Mouse (Mus musculus): Measurements from ENCODE around the gene Pik3ip1.

Gene Pik3ip1

DNA sequence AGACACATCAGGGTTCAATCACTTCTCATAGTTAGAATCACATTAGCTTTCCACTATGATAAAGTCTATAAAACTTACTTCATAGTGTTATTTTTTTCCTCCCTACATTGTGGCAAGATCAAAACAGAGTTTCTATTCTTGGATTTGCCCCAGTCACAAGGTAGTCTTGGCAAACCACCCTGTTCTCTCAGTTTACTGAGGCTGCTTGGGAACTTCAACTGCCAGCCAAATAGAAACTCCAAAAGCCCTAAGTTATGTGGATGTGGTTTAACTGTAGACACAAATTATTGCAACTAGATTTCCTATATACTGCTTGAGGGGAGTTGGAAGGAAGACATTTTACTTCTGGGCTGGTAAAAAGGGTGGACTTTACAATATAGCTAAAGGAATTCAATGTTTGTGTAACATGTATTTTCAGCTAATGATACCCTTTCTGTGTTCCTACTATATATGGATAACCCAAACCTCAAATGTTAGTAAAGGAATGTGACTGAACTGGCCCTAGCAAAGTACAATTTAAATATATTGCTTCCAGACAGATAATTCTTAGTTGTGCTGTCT lies at the start of gene Pik3ip1:
TSS of gene Pik3ip1 (plus strand) at position 511 of the 561 bp plus-strand sequence.
- DNase-seq: no peak

DNA sequence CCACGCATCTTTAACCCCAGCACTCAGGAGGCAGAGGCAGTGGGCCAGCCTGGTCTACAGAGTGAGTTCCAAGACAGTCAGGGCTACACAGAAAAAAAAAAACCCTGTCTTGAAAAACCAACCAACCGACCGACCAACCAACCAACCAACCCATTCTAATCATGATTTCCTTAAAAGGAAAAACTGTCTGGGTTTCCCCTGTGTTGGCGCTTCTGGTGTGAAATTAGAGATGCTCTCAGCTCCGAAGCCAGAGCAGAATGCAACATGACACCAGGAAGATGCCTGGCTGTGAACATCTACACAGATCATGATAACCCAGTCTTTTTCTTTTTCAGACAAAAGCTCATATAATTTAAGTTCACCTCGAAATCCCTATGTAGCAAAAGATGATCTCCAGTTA lies 47.3 kb upstream of the Pik3ip1 start:
- no peak for DNase-seq

DNA sequence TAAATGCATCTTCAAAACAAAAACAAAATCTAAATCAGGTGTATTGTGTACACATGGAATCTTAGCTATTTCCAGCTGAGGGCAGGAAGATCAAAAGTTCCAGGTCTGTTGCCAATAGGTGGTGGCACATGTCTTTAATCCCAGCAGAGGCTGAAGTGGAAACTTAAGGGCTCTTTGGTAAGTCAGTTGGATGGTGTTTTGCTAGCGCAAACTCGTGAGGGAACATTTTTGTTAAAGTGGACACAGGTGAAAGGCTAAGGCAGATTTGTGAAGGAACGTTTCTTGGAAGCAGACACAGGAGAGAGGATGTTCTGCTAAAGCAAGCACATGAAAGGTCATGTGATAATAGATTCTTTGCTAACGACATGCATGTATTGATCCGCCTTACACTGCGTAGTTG lies 46.6 kb upstream of the Pik3ip1 start:
- no peak for DNase-seq

DNA sequence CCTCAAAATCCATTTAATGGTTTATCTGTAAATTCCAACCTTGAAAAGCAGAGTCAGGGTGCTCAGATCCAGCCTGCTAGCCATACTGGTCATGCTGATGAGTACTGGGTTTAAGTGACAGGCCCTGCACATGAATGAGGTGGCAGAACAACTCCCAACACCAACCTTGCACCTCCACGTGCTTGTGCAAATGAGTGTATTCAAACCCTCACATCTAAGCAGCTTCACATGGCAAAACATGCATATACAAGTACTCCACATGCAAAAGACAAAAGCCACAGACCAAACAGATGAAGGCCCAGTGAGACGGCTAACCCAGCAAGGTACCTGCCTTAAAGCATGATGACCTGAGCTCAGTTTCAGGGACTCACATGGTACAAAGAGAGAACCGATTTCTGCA lies 44.3 kb upstream of the Pik3ip1 start:
- no peak for DNase-seq

DNA sequence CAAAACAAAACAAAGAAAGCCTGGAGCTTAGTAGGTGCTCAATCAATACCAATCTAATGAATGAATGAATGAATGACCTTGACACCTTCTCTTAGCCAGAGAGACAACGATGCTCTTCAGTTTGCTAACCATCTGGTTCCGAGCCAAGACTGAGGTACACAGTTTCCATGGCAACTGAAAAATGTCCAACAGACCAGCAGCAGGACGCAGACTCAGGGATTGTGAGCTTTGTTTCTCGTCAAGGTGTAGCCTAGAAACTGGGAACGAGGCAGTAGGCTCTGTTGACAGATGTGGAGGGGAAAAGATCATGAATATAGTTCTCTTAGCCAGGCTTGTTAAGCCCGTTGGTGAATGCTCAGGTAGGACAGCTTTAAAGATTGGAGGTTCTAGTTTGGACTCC lies 43.1 kb upstream of the Pik3ip1 start:
- peak; percentile 29 for DNase-seq

DNA sequence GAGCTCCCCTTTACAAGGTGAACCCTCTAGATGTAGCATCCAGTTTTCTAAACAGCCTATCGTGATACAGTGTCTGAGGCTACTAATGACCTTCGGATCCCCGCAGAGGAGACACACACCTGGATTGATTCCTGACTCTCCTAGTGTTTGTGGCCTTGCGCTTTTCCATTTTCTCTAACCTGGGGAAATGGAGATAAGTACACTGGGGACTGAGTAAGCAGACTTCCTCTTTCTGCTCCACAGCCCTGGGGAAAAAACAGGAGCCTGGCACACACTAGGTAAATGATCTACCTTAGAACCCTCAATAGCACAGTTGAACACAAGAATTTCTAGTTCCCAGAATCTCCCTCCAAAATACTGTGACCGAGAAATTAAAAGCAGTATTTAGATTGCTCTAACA lies 42.3 kb upstream of the Pik3ip1 start:
- no peak for DNase-seq

DNA sequence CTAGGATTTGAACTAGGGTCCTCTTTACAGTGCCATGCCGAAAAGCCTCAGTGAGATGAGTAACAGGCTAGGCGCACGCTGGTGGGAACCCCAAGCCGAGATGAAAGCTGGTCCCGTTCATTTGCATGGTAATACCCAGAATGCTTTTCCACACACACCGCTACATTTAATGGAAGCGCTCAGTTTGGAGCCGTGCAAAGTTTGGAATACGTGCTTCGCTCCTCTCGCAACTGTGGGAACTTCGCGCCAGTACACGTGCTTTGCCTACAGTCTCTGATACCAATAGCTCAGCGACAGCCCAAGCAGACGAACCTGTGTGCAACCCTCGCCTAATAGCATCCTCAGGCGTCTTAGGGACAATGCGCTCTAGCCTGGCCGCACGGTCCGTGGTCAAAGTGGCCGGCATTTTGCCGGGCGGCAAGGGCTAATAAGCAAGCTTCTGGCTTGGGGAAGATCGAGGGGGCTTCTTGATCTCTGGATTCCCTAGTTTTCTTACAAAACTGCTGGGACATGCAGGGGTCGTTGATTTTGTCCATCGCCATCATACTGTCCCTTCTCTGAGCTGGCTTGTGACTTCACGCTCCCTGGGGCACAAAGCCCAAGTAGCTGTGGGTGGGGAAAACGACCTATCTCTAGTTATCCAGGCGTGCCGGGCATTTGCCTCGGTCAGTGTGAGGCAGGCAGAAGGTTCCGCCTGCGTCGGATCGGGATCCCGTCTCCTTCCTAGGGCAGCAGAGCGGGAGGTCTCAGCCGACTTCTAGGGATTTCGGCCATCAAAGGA lies 41.5 kb upstream of the Pik3ip1 start, which contains the start of gene Patz1:
TSS of gene Patz1 (plus strand) at position 354 of the 781 bp plus-strand sequence.
- DNase-seq: peak; percentile 77

DNA sequence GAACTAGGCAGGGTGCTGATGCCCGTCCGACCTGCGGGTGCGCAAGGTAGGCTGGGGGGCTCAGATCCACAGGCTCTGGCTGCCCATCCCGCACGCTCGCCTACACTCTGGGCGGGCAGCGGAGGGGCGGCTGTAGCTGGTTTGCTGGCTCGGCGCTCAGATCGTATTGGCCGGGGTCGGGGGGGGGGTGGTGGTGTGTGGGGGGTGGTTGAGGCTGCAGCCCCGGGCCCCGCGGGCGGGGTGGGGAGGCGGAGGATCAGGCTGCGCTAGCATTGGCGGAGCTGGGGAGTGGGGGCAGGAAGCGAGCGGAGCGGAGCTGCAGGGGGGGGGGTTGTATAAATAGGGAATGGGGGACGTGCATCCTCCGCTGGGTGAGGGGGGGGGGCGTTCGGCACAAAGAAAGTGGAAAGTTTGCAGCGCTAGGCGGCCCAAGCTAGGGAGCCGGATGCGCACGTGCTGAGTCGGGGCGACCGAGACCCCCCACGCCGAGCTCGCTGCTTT lies 40.8 kb upstream of the Pik3ip1 start:
- peak; percentile 96 for DNase-seq

DNA sequence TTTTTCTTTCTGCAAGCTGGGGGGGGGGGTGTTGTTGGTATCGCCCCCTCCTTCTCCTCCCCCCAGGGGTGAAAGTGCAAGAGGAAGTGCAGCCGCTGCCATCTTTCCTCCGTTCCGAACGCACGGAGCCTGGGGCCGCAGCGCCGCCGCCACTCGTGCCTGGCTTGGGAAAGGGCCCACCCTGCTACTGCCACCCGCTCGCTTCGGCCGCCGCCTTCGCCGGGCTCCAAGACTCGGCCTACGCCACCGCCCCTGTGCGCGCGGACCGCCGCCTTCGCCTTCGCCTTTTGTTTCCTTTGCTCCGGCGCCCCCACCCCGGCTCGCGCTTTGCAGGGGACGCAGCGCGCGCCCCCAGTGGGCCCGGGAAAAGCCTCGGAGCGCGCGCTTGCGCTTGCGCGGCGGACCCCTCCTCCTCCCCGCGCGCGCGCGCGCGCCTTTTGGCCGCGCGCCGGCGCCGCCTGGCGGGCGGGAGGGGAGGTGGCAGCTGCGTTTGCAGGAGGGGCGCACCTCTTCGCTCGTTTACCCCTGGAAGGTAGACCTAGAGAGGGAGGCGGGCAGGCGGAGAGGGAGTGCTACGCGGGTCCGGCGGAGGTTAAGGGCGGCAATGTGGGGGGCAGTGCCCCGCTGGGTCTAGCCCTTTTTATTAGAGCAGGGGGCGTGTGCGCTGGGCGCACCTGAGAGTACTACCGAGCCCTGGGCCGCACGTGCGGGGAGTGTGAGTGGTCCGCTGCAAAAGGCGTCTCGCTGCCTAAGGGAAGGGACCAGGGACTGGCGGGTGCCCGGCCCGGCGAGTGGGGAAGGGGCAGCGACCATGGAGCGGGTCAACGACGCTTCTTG lies 40.2 kb upstream of the Pik3ip1 start:
- DNase-seq: peak; percentile 96

DNA sequence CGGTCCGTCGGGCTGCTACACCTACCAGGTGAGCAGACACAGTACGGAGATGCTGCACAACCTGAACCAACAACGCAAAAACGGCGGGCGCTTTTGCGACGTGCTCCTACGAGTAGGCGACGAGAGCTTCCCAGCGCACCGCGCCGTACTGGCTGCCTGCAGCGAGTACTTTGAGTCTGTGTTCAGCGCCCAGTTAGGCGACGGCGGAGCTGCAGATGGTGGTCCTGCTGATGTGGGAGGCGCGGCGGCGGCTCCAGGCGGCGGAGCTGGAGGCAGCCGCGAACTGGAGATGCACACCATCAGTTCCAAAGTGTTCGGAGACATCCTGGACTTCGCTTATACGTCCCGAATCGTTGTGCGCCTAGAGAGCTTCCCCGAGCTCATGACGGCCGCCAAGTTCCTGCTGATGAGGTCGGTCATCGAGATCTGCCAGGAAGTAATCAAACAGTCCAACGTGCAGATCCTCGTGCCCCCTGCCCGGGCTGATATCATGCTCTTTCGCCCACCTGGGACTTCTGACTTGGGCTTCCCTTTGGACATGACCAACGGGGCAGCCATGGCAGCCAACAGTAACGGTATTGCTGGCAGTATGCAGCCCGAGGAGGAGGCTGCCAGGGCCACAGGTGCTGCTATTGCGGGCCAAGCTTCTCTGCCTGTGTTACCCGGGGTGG lies 39.4 kb upstream of the Pik3ip1 start:
- peak; percentile 52 for DNase-seq

DNA sequence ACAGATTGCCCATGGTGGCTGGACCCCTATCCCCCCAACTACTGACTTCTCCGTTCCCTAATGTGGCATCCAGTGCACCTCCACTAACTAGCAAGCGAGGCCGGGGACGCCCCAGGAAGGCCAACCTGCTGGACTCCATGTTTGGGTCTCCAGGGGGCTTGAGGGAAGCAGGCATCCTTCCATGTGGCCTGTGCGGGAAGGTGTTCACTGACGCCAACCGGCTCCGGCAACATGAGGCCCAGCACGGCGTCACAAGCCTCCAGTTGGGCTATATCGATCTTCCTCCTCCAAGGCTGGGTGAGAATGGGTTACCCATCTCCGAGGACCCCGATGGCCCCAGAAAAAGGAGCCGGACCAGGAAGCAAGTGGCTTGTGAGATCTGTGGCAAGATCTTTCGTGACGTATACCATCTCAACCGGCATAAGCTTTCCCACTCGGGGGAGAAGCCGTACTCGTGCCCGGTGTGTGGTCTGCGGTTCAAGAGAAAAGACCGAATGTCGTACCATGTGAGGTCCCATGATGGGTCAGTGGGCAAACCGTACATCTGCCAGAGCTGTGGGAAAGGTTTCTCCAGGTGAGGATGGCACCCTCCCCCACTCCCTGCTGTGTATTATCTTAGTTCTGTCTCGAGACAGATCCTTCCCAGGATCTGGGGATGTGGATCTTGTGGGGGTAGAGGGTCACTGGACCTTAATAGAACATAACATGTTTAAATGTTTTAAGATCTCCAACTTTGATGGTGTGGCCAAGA lies 38.7 kb upstream of the Pik3ip1 start:
- peak; percentile 36 for DNase-seq

DNA sequence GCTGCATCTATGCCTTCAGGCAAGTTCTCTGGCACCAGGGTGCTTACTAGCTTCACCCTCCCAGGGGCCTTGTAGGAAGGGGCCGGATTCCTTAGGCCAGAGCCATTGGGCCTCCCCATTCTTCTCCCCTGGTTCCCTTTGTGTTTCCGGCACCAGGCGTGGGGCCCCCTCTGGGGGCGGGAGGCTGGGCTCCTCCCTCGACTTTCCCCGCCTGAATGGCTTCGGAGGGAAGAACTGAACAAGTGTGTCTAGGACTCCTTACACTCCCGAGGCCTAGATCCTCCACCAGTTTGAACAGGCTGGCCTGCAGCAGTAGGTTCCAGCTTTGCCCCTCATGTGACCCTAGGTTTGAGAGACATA lies 38.2 kb upstream of the Pik3ip1 start:
- peak; percentile 85 for DNase-seq

DNA sequence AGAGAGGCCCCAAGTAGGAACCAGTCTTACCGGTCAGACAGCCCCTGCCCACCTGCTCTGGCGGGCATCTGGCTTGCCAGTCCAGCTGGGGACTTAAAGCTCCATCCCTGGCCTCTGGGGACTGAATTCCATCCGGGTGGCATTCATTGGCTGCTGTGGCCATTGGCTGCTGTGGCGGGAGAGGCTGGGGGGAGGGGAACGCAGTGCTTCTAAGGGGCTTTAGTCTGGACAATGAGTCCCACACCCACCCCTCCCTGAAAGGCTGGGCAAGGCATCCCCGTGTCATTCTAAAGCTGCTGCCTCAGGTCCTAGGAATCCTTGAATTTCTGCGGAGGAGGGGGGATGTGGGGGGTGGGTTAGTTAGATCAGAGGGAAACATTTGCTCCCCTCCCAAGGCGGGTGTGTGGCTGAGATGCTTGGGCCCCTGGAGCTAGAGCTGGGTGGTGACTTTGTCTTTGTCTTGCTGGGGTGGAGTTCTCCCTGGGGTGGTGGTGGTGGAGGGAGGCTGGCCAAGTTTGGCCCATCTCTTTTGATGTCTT lies 37.4 kb upstream of the Pik3ip1 start:
- peak; percentile 92 for DNase-seq

DNA sequence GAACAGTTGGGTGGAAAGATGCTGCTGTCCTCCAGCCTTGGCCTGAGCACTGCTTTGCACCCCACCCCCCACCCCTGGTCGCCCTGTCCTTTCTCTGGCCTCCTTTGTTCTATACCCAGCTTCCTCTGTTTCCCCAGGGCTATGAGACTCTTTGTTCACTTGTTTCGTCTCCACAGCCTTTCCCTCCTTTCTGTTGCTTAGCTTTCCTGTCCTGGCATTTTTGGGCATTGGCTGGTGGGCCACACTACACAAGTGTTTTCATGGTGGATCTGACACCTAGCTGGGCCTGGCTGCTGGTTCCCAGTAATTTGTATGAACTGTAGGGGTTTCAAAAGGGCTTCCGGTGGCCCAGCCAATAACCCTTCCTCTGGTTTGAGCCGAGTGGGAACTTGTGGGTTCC lies 36.8 kb upstream of the Pik3ip1 start:
- no peak for DNase-seq

DNA sequence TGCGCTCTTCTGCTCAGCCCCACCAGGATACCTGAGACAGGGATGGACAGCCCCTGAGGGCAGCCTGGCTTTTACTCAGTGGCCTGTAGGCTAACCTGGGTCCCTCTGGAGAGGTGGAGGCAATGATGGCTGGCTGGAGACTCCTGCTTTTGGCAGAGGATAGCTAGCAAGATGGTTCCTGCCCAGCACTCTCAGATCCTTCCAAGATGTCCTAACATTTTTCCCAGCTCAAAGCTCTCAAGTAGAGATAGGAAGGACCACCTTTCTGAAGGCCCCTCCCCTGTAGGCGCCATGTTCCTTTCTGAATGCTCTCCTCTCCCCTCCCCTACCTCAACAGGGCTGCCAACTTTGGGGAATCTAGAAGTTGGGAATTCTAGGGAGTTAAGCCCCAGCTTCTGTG lies 35.6 kb upstream of the Pik3ip1 start:
- DNase-seq: no peak

DNA sequence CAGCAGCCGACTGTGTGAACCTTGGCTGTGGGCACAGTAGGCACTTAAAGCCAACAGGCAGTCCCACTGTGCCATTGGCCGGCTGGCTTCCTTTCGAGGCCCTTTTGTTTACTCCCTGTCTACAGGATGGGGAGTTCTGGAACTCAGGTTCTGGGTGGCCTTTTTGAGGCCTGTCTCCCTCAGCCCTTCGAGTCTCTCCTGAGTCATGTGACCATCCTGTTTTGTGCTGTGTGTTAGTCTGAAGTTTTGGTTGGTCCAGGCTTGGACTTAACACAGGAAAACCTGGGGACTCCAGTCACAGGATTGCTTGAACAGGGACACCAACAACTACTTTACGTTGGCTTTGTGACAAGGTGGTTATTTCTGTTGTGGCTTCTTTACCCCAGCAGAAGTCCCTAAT lies 34.1 kb upstream of the Pik3ip1 start:
- no peak for DNase-seq

DNA sequence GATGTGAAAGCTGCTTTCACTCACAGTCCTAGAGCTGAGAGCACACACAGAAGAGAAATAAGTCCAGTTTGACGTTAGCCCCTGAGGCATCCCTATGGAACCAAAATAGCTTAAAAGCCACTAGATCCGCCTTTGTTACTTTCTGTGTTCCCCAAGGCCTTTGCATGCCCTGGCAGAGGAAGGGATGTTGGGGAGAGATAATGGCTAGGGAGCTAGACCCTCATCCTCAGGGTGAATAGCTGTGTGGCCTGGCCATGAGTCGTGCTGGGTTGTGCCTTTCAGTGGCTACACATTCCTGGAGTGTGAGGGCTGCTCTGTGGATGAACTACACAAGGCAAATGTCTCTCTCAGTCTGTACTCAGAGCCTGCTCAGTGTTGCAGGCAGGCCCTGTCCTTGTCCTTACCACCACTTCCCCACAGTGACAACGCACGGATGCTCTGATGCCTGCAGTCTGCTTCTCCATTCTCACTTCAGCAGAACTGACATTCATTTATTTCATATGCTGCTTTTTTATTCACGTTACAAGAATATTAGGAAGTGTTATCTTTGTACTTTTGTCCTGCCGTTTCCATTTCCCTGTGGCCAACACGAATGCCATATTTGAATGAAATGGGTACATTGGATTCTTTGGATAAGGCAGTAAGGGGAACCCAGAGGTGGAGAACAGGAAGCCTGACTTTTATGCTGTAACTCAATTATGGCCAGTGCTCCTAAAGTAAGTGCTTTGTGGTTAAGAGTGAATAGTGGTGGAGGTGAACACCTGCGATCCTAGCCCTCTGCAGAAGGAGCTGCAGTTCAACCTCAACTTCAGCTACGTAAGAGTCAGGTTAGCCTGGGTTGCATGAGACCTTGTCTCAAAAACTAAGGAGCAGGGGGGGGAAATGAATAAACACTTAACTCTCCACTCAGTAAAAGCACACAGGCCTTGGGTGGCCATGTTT lies 32.1 kb upstream of the Pik3ip1 start:
- no peak for DNase-seq

DNA sequence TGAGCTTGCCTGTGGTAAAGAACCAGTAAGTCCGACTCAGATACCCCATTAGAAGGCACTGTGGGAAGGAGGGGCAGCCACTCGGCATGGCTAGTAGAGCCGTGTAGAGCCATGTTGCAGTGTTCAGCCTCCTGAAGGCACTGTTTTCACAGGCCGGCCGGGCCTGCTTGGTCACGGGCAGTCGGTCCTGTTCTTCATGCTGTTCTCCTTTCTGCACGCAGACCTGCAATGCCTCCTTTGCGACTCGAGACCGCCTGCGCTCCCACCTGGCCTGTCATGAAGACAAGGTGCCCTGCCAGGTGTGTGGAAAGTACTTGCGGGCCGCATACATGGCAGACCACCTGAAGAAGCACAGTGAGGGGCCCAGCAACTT lies 31.4 kb upstream of the Pik3ip1 start:
- no peak for DNase-seq

DNA sequence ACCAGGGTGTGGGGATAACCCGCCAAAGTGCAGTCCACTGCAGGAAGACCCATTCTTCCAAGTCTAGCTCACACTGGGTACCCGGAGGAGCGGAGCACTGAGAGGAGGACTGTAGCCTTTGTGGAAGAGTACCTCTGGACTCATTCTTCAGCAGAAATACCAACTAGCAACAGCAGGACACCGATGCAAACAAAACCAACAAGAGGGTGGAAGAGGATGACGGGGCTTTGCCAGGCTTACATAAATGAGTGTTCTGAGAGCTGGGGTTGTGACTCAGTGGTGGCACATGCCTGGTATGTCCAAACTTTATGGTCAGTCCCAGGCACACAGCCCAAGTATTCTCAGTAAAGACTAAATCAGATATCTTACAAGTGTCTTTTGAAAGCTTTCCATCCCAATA lies 29.1 kb upstream of the Pik3ip1 start:
- DNase-seq: no peak

DNA sequence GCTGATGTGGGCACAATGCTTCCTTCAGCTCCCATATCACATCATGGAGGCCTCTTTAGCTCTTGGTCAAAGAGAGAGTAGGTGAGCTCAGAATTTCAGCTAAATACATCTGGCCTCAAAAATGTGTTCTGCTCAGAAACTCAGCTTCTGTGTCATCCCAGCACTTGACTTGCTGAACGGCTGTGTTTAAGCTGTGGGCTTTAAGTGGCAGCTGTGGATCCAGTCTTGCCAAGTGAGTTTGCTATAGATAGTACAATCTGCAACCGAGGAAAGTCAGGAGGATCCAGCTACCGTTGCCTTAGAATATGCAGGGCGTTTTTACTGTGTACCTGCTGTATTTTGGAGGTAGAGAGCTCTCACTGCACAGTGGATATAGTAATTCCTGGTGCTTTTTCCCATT lies 27.8 kb upstream of the Pik3ip1 start:
- DNase-seq: no peak

DNA sequence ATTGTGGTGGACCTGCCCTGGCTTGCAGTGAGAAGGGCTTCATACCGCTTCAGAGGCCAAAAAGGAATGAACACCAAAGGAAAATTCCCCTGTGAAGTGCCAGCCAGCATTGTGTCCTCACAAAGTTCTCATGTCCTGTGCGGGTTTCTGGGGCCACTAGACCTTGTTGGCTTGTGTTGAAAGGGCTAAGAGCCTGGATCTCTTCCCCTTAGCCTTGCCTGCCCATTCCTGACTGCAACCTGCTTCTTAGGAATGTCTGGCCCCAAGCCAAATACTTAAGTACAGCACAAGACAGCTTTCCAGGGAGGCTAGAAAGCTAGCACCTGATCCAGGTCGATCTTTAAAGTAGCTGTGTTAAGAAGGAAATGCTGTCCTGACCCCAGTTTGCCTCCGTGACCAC lies 27.4 kb upstream of the Pik3ip1 start:
- DNase-seq: no peak
